Mouse (Mus musculus) kidney, postnatal 10 days (tissue): ENCODE measurements around the gene Tmem132d.
A peak's percentile ranks its signal among the peaks of the same experiment; 100 is the strongest.

ENCODE experiments used
- DNase-seq: peaks from one replicate; pipeline ENCODE4 v3.0.0; 2021; ENCODE audit warnings: mixed read lengths

The Tmem132d gene

DNA sequence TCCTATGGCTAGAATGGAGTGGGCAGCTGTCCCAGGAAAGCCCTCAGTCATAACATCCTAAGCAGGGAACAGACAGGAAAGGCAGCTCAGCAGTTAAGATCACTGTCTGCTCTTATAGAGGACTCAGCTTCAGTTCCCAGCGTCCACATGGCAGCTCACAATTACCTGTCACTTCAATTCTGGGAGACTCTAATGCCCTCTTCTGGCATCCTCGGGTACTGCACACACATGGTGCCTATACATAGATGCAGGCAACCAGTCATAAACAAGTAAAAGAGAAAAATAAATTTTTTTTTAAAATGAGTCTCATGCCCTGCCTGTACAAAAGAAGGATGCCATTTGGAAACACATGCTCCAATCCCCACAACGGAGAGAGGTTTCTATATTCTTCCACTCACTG, 28.7 kb downstream of the Tmem132d start:
- no peak for DNase-seq

DNA sequence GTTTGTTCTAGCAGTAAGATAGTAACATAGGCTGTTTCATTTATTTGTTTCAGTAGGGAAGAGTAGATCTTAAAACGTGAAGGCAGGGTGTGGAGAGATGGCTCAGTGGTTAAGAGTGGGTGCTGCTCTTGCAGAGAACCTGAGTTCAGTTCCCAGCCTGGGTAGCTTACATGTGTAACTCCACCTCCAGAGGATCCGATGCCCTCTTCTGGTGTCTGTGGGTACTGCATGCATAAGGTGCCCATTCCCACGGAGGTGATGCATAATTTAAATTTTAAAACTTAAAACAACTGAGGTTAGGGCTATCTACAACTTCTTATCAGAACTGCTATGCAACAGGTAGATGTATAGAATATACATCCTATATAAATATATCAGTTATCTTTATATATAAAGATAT, 40.5 kb downstream of the Tmem132d start:
- no peak for DNase-seq

DNA sequence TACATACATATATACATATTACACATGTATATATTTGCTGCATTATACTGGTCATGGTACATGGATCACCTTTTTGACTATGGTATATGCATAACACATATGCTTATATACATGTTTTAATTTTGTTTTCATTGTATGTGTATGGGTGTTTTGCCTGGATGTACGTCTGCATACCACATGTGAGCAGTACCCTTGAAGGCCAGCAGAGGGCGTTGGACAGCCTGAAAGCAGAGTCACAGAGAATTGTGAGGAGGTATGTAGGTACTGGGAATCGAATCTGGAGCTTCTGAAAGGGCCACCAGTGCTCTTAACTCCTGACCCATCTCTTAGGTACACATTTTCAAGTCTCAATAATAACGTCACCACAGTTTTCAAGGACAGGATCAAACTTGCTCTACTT, 43.2 kb downstream of the Tmem132d start:
- no peak for DNase-seq

DNA sequence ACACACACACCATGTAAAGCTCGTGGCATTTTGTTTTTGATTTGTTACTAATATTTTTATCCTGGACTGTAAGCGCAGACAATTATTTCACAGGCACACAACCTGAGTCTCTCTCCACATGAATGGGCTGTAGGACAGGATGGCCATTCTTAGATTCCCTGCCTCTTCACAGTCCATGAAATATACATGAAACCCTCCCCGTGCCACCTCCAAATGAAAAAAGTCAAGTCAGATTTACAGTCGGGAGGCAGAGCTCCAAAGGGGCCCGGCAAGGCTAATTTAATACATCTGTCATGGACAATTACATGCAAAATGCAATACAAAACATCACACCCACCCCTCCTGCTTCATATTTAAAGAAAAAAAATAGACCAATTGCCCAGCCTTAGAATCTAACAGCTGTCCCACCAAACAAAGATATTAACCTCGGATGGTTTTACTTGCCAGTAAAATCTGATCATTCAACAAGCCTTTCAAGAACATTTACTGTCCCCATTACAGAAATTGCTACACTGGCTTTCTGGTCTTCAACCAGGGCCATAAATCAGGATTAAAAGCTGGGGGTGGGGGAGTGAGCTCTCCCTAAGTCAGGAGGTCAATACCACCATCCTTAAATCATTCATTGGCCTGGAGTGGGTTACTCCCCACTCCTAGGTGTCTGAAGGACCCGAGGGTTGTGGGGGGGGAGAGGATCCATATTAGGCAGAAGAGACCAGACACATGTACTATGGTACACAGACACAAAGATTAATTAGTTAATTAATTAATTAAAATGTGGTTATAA, 44.3 kb downstream of the Tmem132d start:
- DNase-seq = no peak

DNA sequence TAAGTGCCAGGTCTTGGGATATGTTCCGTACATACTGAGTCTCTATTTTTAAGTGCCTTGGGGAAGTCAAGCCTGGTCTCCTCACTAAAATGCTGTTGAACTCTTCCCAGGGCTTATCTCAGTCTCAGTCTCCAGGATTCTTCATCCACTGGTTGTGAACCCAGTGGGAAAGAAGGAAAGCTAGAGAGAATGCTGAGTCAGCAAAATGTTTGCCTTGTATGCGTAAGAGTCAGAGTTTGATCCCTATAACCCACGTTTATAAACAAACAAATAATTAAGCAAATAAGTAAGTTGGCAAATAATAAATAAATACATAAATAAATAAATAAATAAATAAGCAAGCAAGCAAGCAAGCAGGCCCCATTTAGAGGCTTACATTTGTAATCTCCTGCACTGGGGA, 63.1 kb downstream of the Tmem132d start:
- DNase-seq = no peak

DNA sequence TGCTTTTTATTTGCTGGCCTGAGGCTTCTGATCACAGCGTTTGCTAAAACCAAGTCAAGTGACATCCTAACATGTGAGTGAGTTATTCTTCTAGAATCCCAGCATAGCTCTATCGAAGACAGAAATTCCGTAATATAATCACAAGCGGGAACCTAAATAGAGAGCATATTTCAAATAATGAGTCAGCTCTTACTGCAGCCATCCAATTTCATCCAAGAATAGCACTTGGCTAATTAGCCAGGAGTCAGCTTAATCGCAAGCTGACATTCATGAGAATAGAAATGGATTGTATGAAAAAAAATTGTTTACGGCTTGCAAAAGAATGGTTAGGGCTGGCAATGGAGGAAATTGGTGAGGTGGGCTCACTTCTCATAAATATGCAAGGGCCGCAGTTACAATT, 63.8 kb downstream of the Tmem132d start:
- no peak for DNase-seq

DNA sequence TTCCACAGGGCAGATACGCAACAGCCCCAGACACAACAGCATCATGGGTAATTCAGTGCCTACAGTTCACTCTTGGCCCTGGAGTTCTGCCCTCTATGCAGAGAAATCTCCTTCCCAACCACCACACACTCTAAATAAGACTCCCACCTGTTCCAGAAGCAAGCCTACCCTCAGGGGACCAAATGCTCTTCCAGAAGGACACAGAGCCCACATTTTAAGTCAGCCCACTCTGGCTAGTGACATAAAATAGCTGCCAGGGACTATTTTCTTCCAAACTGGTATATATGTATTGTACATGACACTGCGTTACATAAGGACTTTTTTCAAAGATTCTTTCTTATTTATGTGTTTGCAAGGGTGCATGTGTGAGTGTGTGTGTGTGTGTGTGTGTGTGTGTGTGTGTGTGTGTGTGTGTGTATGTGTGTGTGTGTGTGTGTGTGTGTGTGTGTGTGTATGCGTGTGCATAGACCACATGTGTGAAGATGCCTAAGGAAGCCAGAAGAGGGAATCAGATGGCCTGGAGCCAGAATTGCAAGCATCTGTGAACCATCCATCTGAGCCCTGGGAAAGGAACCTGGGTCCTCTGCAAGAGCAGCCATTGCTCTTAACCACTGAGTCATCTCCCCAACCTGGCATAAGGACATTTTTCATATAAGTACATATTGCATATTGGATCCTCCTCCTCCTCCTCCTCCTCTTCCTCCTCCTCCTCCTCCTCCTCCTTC, 67.5 kb downstream of the Tmem132d start:
- no peak for DNase-seq

DNA sequence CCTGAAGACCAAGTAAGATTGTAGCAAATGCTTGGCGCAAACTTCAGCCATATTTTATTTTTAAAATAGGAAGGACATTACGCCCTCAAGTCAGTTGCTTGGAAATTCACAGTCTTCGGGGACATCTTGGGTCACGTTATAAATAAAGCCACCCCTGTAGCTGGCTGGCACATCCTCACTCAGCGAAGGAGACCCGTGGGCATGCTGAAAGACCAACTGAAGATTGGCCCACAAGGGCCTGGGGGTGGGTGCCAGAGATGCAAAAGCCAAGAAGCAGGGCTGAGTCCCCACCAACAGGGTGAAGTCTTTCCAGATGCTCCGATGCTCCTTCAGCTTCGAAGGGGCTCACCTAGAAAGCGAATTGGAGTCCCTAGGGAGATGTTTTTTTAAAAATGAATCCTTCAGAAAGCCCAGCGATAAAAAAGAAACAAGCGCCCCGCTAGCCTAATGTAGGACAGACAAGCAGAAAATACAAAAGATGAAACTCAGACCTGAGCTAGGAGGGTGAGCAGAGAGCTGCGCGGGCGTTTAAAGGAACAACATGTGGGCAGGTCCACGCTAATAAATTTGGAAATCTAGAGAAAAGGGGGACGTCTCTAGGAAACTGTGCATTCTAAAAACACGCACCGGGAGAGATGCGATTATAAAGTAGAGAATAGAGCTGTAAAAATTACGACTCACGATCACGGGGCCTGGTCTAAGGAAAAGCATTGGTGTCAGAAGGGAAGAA, 71.8 kb downstream of the Tmem132d start:
- DNase-seq = no peak

DNA sequence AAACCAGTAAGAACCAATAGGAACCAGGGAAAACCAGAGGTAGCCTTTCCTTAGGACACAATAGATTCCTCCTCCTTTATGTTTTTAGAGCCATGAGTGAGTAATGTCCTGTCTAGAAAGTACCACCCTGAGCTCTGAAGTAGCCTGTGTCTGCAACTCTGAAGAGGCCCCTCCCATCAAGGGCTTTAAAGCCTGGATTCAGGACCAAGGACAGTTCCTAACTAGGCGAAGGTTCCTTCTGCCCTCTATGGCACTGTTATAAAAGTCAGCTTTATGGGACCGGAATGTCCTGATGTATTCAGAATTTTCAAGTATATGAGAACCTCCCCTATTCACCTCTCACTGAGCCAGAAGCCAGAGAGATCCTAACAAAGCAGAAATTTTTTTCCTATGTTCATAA, 84.0 kb downstream of the Tmem132d start:
- DNase-seq = peak; percentile 51

DNA sequence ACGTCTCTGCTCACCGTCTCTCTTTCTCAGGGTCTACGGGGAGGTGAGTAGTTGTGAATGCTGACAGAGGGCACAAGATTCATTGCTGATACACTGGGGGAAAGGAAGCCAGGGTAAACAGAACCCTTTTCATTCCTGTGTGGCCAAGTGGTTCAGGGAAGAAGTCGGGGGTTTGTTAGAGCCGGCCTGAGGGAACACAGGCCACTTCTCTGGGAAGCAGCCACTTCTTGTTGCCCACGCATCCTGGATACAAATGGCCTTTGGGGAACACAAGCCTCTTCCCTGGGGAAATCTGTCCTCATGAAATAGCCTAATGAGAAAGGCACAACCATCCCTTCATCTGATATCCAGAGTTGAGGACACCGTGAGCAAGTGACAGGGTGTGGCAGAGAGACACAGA, 96.0 kb downstream of the Tmem132d start:
- no peak for DNase-seq

DNA sequence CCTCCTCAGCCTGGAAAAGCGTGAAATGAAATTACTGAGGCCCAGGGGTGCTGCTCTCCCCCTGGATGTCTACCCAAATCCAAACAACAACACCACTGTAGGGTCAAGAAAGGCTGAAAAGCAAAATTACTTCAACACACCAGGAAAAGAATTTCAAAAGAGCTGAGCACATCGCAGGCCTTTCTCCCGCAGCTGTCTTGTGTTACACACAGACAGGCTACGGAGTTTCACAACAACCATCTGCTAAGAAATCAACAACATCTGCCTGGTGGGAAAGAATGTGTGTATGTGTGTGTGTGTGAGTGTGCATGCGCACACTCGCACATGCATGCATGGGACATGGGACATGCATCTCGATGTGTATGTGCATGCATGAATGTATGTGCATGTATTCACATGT, 100.1 kb downstream of the Tmem132d start:
- no peak for DNase-seq

DNA sequence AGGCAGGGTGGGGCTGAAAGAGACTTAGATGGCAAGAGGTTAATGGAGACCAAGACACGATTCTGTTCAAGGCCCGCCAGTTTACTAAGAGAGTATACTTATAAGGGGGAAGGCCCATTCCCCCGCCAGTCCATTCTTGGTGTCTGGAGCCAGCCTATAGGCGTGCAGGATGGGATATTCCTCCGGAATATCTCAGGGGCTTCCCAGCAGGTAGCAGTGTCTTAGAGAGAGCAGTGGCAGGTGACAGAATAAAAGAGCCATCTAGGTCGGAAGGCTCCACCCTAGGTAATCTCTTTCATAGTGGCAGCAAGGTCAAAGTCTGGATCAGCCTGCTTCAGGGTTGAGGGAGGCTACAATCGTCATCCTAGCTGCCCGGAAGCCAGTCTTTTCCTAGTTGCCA, 102.5 kb downstream of the Tmem132d start:
- no peak for DNase-seq

DNA sequence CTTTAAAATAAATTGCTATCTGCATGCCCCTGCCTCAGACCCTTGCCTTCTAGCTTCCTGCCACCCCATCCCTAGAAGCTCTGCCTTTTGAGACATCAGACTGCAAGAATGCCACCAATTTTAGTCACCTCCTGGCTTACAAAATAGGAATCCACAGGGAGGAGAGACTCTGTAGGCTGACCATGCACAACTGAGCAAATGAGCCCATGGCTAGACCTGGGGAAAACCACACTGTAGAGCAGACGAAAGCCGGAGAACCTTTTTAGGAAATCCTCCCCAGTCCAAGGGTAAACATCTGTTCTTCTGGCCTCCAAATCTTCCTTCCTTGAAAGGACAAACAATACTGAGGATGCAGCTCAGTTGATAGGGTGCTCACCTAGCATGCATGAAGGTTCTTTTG, 130.5 kb downstream of the Tmem132d start:
- no peak for DNase-seq

DNA sequence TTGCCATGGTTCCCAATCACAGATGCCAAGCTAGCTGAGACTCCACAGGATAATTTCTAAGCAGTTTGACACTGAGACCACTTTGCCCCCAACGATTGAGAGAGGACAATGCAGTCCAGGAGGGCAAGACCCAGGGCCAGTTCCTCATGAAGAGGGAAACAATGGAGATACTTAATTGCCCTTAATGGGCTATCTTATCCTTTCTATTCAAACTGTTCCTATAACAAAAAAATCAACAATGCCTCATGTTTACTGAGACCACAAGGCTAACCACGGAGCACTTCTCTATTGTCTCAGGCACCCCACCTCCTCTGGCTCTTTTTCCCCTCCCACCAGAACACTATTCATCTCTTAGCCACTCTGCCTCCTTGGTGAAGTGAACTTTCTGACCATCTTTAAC, 141.7 kb downstream of the Tmem132d start:
- DNase-seq = no peak

DNA sequence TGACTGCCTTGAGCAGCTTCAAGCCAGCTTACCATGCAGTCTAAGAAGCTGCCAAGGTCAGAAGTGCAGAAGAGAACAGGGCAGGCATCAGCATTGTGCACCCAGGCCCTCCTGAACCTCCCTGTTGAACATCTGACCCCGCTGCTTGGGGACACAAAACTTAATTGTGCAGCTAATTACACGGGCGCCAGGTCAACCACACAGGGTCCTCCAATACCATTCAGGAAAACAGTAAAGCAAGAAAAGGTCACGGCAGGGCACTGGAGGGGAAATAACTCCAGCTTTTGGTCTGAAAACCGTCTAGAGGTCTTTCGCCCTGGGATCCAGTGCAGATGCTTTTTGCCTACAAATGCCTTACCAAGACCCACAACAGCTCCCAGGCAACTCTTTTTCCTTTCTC, 159.6 kb downstream of the Tmem132d start:
- DNase-seq = no peak

DNA sequence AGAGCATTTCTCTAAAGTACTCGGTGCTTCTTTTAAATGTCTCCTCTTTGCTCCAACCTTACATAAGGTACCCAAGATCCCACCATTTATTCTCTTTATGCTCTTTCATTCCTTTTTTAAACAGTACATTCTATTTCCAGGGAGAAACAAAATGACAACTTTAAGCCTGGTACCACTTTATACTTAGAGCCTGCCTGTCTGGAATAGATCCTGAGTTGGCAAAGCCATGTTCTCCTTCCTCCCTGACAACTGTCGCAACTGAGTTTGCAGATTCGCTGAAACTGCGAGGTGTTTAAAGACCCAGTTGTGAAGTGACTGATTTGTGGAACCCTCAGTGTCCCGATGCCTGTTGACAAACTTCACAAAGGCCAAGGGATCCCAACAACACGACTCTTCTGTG, 165.5 kb downstream of the Tmem132d start:
- no peak for DNase-seq

DNA sequence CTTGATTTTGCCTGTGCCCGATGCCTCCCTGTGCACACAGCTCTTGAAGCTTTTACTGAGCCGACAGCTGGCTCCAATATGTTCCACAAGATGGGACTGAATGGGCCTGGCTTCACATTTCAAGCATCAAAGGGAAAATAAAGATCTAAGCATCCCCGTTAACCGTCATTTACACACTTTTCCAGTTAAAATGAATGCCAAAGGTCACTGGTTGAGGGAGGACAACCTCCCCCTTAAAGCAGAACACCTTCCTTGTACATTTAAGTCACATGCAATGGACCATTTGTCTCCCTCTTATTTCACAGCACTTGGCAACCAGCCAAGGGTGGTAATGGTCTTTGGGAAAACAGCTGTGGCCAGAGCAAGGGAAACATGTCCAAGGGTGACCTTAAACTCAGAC, 188.7 kb downstream of the Tmem132d start:
- no peak for DNase-seq

DNA sequence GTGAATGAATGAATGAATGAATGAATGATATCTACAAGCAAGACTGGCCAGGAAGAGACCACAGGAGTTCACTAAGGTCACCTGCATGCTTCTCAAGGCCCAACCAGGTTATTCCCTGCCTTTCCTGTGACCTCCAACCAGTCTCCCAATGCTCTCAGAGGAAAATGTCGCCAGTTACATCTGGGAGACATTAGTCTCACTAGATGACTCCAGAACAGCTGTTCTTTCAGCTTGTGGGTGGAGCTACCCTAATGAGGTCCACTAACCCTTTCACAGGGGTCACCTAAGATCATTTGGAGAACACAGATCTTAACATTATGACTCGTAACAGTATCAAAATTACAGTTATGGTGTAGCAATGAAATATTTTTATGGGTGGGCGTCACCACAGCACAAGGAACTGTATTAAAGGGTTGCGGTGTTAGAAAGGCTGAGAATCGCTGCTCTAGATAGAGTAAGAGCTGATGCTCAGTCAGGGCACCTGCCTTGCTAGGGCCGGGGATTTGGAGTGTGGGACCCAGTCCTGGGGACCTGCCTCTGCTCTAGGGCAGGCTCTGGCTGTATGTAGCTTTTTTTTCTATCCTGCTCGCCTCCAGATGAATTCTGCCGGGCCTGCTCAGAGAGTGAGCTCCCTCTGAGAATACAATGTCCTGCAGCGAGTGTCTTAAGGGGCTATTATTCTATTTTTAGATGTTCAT, 196.1 kb downstream of the Tmem132d start:
- DNase-seq = no peak

DNA sequence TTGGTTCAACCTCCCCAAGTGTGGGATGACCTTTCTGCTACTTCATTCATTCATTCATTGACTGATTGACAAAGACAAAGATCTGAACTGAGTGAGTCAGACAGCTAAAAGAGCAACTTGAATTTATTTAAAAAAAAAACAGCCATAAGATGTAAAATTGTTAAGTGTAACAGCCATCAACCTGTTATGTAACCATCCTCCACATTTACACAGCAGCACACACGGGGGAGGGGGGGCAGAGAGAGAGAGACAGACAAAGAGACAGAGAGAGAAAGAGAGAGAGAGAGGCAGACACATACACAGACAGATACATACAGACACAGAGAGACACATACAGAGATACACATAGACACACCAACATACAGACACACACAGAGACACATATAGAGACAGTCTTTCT, 197.3 kb downstream of the Tmem132d start:
- DNase-seq = no peak

DNA sequence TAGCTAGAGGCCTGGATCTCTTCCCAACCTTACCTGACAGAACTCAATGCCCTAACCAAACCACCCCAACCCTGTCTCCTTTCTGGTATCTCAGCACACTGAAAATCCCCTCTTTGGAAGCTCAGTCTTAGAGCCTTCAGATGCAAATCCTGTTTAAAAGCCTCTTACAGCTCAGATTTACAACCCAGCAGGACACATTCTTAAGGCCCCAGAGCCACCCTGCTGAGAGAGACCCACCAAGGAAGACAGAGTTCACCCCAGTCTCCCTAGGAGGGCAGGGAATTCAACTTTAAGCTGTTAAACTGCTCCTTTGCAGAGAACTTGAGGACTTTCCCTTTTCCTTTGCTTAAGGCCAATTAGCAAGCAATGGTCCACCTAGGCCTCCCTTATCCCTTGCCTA, 199.8 kb downstream of the Tmem132d start:
- no peak for DNase-seq

DNA sequence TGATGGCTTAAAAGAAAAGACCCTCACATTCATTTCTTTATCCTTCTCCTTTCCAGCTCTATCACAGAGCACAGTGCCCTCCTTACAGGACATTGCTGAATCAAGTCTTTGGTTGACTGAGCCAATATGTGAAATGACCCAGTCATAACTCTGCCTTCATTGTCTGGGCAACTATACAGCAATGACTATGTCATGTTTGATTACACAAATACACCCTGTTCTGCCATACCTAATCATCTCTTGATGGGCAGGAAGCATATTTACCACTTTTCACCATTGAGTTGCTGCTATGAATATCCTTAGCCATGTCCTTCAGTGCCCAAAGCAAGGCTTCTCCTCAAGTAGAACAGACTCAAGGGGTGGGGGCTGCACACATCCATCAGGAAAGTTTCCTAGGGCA, 214.6 kb downstream of the Tmem132d start:
- no peak for DNase-seq

DNA sequence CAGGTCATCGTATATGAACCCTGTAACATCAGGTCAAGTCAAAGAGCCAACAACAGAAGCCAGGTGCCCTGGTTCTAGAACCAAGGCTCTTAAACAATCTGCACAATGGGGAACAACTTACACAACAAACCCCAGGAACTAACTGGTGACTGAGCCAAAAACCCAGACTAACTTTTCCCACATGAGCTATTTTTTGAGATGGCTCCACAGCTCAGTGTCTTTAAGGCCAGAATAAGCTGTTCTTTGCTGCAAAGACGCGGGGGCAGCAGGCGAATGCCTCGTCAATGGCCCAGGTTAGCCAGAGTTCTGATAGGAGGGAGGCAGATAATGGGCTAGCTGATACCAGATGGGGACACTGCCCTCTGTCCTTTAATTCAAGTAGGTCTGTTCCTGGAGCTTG, 221.8 kb downstream of the Tmem132d start:
- no peak for DNase-seq

DNA sequence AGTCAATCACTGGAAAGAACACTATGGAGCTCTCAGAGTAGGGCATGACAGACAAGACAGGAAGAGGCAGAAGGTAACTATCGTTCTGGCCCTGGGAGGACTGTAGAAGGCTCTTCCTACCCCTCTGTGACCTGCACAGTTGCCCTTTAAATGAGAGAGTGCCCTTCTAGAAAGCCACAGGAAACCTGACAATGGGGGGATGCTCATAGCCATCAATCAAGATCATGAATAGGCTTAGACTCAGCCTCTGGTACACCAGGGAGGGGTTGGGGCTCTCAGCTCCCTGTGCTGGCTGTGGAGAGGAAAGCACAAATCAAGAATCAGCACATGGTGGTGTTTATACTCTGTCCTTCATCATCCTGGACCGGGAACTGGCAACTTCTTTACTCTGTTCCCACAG, 227.2 kb downstream of the Tmem132d start:
- DNase-seq = no peak
